Mouse (Mus musculus) layer of hippocampus, postnatal 25 days (tissue): Measurements from ENCODE around the gene Grtp1. TPM values are rescaled to one million over a fixed set of nuclear protein-coding genes. Genes with fewer than 3 reads are reported as not detected.

Experiments used
- DNase-seq, 2 experiments: peaks; one replicate each; pipeline ENCODE4 v3.0.0; 2022; ENCODE audit warnings: mixed read lengths in 2 of 2, low spot score in 1 of 2; ENCODE audit errors: extremely low spot score in 1 of 2
- total RNA-seq, 2 experiments: library from RNA; stranded (reverse); gene quantifications; 2 replicates each; pipeline ENCODE4 v1.2.3; 2021

Gene Grtp1
- total RNA-seq: 1 to 10 TPM; 5.2 TPM

- DNase-seq: peak in 1 of 2 experiments; percentile 44
These were observed at the start of gene Grtp1 for GRCm38 (mm10) chr8:13200301-13201012. TSS of gene Grtp1 (minus strand) at chr8:13200620.

GRCm38 (mm10) chr8:13244343-13244880 lies 44.0 kb upstream of the Grtp1 start:
- DNase-seq: no peak

GRCm38 (mm10) chr8:13242985-13243870 lies 42.8 kb upstream of the Grtp1 start:
- DNase-seq: no peak

GRCm38 (mm10) chr8:13240691-13241090 lies 40.3 kb upstream of the Grtp1 start:
- DNase-seq: no peak

- no peak for DNase-seq
These were observed 39.6 kb upstream of the Grtp1 start for GRCm38 (mm10) chr8:13240055-13240454.

GRCm38 (mm10) chr8:13234803-13235202 lies 34.4 kb upstream of the Grtp1 start:
- no peak for DNase-seq

- DNase-seq: no peak
These were observed 30.1 kb upstream of the Grtp1 start for GRCm38 (mm10) chr8:13230471-13230870.

GRCm38 (mm10) chr8:13229802-13230201 lies 29.4 kb upstream of the Grtp1 start:
- DNase-seq: no peak

- DNase-seq: no peak
These were observed 28.6 kb upstream of the Grtp1 start for GRCm38 (mm10) chr8:13228923-13229610.

- no peak for DNase-seq
These were observed 26.8 kb upstream of the Grtp1 start for GRCm38 (mm10) chr8:13227184-13227583.

- DNase-seq: peak in 1 of 2 experiments; percentile 20
These were observed 25.9 kb upstream of the Grtp1 start for GRCm38 (mm10) chr8:13226288-13226687.

GRCm38 (mm10) chr8:13224426-13224825 lies 24.0 kb upstream of the Grtp1 start:
- no peak for DNase-seq

GRCm38 (mm10) chr8:13218441-13218840 lies 18.0 kb upstream of the Grtp1 start:
- DNase-seq: no peak

- DNase-seq: no peak
These were observed 17.6 kb upstream of the Grtp1 start for GRCm38 (mm10) chr8:13217986-13218385.

GRCm38 (mm10) chr8:13217093-13217492 lies 16.7 kb upstream of the Grtp1 start:
- DNase-seq: no peak

- DNase-seq: no peak
These were observed 16.0 kb upstream of the Grtp1 start for GRCm38 (mm10) chr8:13216386-13216785.

- DNase-seq: peak; percentile 77 to 93
These were observed 13.3 kb upstream of the Grtp1 start for GRCm38 (mm10) chr8:13213479-13214268.

GRCm38 (mm10) chr8:13209770-13210169 lies 9.3 kb upstream of the Grtp1 start:
- DNase-seq: no peak

GRCm38 (mm10) chr8:13208627-13209355 lies 8.4 kb upstream of the Grtp1 start:
- DNase-seq: no peak
